Mouse (Mus musculus): ENCODE measurements at regions not wholly inside any gene's neighbourhood (a gene's known extent, or its start where the extent isn't known, plus 50 kb on each side); places are given as distances from the start of the nearest gene placed in this dataset.

DNA sequence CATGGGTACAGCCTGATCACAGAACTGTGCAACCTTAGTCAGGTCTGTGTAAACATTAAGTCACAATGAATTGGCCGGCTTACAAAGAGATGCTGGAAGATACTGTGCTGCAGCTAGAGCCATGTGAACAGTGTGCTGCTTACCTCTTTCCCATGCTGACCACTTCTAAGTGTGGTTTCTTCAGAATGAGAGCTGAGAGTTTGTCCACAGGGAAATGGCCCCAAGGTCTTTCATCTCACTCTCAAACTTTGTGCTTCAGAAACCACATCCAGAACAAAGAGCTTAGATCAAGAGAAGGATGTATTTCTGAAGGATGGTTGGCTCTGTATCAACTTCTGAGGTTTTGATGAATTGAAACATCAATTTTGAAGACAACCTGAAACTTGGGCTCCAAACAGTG lies 165.7 kb downstream of the Lrrc3b start:
- TF ChIP-seq CTCF (conservative IDR thresholded peaks at IDR 0.05; ENCODE audit: insufficient read depth, insufficient read length, low read depth, low read length) (no peak), POLR2A (IDR thresholded peaks at IDR 0.05; ENCODE audit: low read depth, low read length) (no peak)
- Histone ChIP-seq H3K4me1 (ENCODE audit: control insufficient read depth, insufficient read depth, low read length) (no peaks in the 10 kb centered on the region), H3K36me3 (ENCODE audit: control insufficient read depth, insufficient read depth, low read length) (no peaks in the 10 kb centered on the region), H3K27me3 (replicated peaks; ENCODE audit: control insufficient read depth, insufficient read depth, low read length) (no peaks in the 10 kb centered on the region), H3K4me3 (ENCODE audit: insufficient read depth, low read depth, low read length) (no peak overlapping the region), H3K27ac (ENCODE audit: insufficient read depth, low read depth, low read length) (no peak overlapping the region)
- WGBS = 74% methylated on average over 1 of the region's 1 CpGs
- no peak for DNase-seq

DNA sequence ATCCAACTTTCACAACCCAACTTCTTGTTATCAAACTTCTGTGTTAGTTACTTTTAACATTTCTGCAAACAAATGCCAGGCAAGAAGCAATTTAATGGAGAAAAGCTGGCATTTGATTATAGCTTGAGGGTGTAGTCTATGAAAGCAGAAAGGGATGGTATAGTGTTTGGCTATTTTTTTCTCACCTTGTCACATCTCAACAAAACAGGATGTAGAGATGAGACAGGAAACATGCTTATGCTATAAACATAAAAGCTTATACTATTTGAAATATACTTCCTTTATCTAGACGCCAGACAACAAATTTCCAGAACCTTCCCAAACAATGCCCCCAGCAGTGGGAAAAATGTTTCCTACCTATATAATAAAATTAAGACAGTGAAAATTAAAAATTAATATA lies 166.4 kb downstream of the Lrrc3b start:
- Histone ChIP-seq H3K4me3 (ENCODE audit: insufficient read depth, low read depth, low read length) (no peak overlapping the region), H3K27ac (ENCODE audit: insufficient read depth, low read depth, low read length) (no peak overlapping the region)
- WGBS = 75% methylated on average over 1 of the region's 1 CpGs

DNA sequence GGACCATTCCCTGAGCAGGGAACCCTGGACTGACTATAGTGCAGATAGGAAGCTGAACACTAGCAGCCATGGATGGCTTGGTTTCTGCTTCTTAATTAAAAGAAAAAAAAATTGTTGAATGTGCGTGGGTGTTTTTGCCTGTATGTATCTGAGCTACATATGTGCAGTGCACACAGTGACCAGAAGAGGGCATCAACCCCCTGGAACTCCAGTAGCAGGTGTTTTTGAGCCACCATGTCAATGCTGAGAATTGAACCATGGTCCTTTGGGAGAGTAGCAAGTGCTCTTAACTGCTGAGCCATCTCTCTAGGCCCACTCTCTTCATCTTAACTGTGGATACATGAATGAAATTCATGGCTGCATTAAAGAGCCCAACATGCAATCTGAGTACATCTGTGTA lies 172.5 kb downstream of the Lrrc3b start:
- Histone ChIP-seq H3K36me3 (ENCODE audit: control insufficient read depth, insufficient read depth, low read length) (no peaks in the 10 kb centered on the region), H3K27ac (ENCODE audit: insufficient read depth, low read depth, low read length) (no peak overlapping the region), H3K4me3 (ENCODE audit: insufficient read depth, low read depth, low read length) (no peak overlapping the region), H3K4me1 (ENCODE audit: control insufficient read depth, insufficient read depth, low read length) (no peaks in the 10 kb centered on the region), H3K27me3 (replicated peaks; ENCODE audit: control insufficient read depth, insufficient read depth, low read length) (no peaks in the 10 kb centered on the region)
- 77% methylated on average over 1 of the region's 1 CpGs for WGBS
- DNase-seq = peak; percentile 21
- TF ChIP-seq CTCF (conservative IDR thresholded peaks at IDR 0.05; ENCODE audit: insufficient read depth, insufficient read length, low read depth, low read length) (peak; percentile 29; the same call in 1 of the 2 replicates), POLR2A (IDR thresholded peaks at IDR 0.05; ENCODE audit: low read depth, low read length) (no peak)

More for the DNA sequence above, 166.4 kb downstream of the Lrrc3b start:
- TF ChIP-seq POLR2A (IDR thresholded peaks at IDR 0.05; ENCODE audit: low read depth, low read length) (no peak), CTCF (conservative IDR thresholded peaks at IDR 0.05; ENCODE audit: insufficient read depth, insufficient read length, low read depth, low read length) (no peak)
- H3K27me3 ChIP-seq (replicated peaks; ENCODE audit: control insufficient read depth, insufficient read depth, low read length) = no peaks in the 10 kb centered on the region
- H3K4me1 ChIP-seq (ENCODE audit: control insufficient read depth, insufficient read depth, low read length) = no peaks in the 10 kb centered on the region
- DNase-seq = no peak
- no peaks in the 10 kb centered on the region for H3K36me3 ChIP-seq (ENCODE audit: control insufficient read depth, insufficient read depth, low read length)

DNA sequence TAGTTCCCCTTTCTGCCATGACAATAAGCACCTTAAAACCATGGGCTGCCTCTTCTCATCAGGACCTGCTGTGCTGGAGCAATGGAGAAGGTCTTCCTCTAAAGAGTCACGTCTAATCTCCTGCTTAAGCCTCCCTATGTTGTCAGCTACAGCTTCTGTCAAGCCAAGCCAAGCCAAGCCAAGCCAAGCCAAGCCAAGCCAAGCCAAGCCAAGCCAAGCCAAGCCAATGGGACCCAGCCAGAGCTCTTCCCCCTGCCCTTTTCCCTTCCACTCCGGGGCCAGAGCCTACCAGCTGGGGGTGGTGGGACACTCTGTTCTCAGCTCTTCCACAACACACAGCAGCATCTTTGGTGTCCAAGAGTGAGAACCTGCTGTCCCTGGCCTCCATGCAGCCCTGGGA lies 175.8 kb downstream of the Lrrc3b start:
- H3K4me1 ChIP-seq (ENCODE audit: control insufficient read depth, insufficient read depth, low read length) = no peaks in the 10 kb centered on the region
- H3K27ac ChIP-seq (ENCODE audit: insufficient read depth, low read depth, low read length) = no peak overlapping the region
- H3K27me3 ChIP-seq (replicated peaks; ENCODE audit: control insufficient read depth, insufficient read depth, low read length) = no peaks in the 10 kb centered on the region
- WGBS = 71% methylated on average over 2 of the region's 2 CpGs
- TF ChIP-seq POLR2A (IDR thresholded peaks at IDR 0.05; ENCODE audit: low read depth, low read length) (no peak), CTCF (conservative IDR thresholded peaks at IDR 0.05; ENCODE audit: insufficient read depth, insufficient read length, low read depth, low read length) (no peak)
- H3K4me3 ChIP-seq (ENCODE audit: insufficient read depth, low read depth, low read length) = no peak overlapping the region
- H3K36me3 ChIP-seq (ENCODE audit: control insufficient read depth, insufficient read depth, low read length) = no peaks in the 10 kb centered on the region
- no peak for DNase-seq

DNA sequence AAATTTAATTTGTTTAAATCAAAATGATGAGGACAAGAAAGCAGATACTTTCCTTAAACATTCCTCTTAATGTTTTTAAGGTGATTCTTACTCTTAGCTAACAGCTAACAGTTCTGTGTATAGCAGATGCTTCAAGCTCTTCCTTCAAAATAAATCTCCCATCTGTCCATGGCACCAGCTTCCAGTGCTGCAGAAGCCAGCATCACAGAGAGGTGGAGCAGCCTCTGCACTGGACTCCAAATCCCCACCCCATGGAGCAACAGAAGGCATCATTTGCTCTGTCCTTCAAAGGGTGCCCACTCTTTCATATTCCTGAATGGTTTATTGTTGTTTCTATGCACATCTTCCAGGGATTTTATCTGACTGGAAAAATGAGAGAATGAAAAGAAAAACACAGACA lies 183.1 kb downstream of the Lrrc3b start:
- H3K36me3 ChIP-seq (ENCODE audit: control insufficient read depth, insufficient read depth, low read length) = no peaks in the 10 kb centered on the region
- no peak overlapping the region for H3K4me3 ChIP-seq (ENCODE audit: insufficient read depth, low read depth, low read length)
- no peaks in the 10 kb centered on the region for H3K4me1 ChIP-seq (ENCODE audit: control insufficient read depth, insufficient read depth, low read length)
- TF ChIP-seq CTCF (conservative IDR thresholded peaks at IDR 0.05; ENCODE audit: insufficient read depth, insufficient read length, low read depth, low read length) (no peak), POLR2A (IDR thresholded peaks at IDR 0.05; ENCODE audit: low read depth, low read length) (no peak)
- no peak for DNase-seq
- H3K27ac ChIP-seq (ENCODE audit: insufficient read depth, low read depth, low read length) = no peak overlapping the region
- H3K27me3 ChIP-seq (replicated peaks; ENCODE audit: control insufficient read depth, insufficient read depth, low read length) = no peaks in the 10 kb centered on the region

DNA sequence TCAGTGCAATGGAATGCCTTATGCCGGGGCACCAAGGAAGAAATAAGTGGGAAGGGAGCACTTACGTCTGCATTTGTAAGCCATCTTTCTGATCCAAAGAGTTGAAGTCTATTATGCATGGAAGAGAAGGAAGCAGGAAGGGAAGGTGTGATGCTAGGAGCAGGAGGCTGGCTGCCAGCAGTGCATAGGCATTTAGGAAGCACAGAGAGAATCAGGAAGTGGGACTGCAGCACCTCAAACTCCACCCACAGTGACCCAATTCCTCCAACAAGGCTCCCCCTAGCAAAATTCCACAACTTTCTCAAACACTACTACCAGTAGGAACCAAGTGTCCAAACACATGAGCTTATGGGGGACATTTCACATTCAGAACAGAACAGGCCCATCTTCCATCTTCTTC lies 233.2 kb downstream of the Lrrc3b start:
- no peak for TF ChIP-seq POLR2A (IDR thresholded peaks at IDR 0.05; ENCODE audit: low read depth, low read length)
- TF ChIP-seq CTCF (conservative IDR thresholded peaks at IDR 0.05; ENCODE audit: insufficient read depth, insufficient read length, low read depth, low read length) = no peak
- no peaks in the 10 kb centered on the region for H3K4me1 ChIP-seq (ENCODE audit: control insufficient read depth, insufficient read depth, low read length)
- no peaks in the 10 kb centered on the region for H3K27me3 ChIP-seq (replicated peaks; ENCODE audit: control insufficient read depth, insufficient read depth, low read length)
- H3K4me3 ChIP-seq (ENCODE audit: insufficient read depth, low read depth, low read length) = no peak overlapping the region
- DNase-seq = no peak
- H3K27ac ChIP-seq (ENCODE audit: insufficient read depth, low read depth, low read length) = no peak overlapping the region
- WGBS = 65% methylated on average over 2 of the region's 2 CpGs
- no peaks in the 10 kb centered on the region for H3K36me3 ChIP-seq (ENCODE audit: control insufficient read depth, insufficient read depth, low read length)

DNA sequence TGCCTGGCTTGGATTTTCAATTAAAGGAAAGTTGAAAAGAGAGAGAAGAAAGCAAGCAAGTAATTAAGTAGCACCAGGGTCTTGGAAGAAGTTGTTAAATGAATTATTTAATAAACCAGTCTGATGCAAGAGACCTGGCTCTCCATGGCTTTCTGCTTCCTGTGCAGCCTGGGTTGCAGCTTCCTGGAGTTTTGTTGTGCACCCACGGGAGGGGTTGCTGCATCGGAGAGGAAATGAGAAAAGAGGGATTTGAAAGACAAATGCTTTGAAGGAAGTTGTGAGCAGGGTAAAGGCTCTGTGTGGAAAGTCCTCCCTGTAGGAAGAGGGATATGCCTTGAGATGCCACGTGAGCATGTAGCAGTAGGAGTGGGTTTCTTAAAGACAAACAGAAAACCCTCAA lies 234.5 kb downstream of the Lrrc3b start:
- H3K36me3 ChIP-seq (ENCODE audit: control insufficient read depth, insufficient read depth, low read length) = no peaks in the 10 kb centered on the region
- H3K27me3 ChIP-seq (replicated peaks; ENCODE audit: control insufficient read depth, insufficient read depth, low read length) = no peaks in the 10 kb centered on the region
- WGBS = 50% methylated on average over 3 of the region's 3 CpGs
- H3K4me1 ChIP-seq (ENCODE audit: control insufficient read depth, insufficient read depth, low read length) = no peaks in the 10 kb centered on the region
- H3K4me3 ChIP-seq (ENCODE audit: insufficient read depth, low read depth, low read length) = no peak overlapping the region
- TF ChIP-seq POLR2A (IDR thresholded peaks at IDR 0.05; ENCODE audit: low read depth, low read length) (no peak), CTCF (conservative IDR thresholded peaks at IDR 0.05; ENCODE audit: insufficient read depth, insufficient read length, low read depth, low read length) (no peak)
- no peak overlapping the region for H3K27ac ChIP-seq (ENCODE audit: insufficient read depth, low read depth, low read length)
- no peak for DNase-seq
